ENCODE assay signal across 18 mouse cellular contexts in genomic region chr1:130301828-130302386, GRCm38 (mm10).
DNase-seq lines count a peak whose midpoint lies in the region; ATAC-seq lines count a peak whose summit lies in the region.
"Had no signal": no experiment of that assay in that cellular context is flagged by ENCODE, and none has a peak within 500 bp of the region (broad histone marks: within the 10 kb centered on the region; RNA-seq: fewer than 3 reads in every experiment).

No protein-coding gene starts in this region.

- H3K4me2 ChIP-seq in neural tube, embryonic 11.5 days (ENCODE audit: low read depth): no peak overlapping the region
- H3K4me2 ChIP-seq in forebrain, embryonic 14.5 days (ENCODE audit: low read length): 0 out of 2 replicates have a peak overlapping the region, but pooled peaks have one; percentile 6
- 0 out of 2 replicates have a peak overlapping the region, but pooled peaks have one; percentile 2 for H3K4me2 ChIP-seq in midbrain, embryonic 12.5 days (replicated peaks)
- H3K4me2 ChIP-seq in kidney, embryonic 14.5 days (replicated peaks; ENCODE audit: low read depth, low read length): no peak overlapping the region
- H3K4me2 ChIP-seq: kidney, embryonic 15.5 days; liver, embryonic 11.5 days had no signal

- H3K4me3 ChIP-seq in neural tube, embryonic 11.5 days (ENCODE audit: low read depth, low read length): no peak overlapping the region
- no peak overlapping the region for H3K4me3 ChIP-seq in forebrain, embryonic 14.5 days (ENCODE audit: low read depth, low read length)
- H3K4me3 ChIP-seq in midbrain, embryonic 12.5 days: no peak overlapping the region
- H3K4me3 ChIP-seq in kidney, embryonic 14.5 days (ENCODE audit: low read length): no peak overlapping the region
- H3K4me3 ChIP-seq: erythroblast, embryonic 14.5 days; heart, adult 2 months; kidney, embryonic 15.5 days had no signal

- no peaks in the 10 kb centered on the region for H3K27me3 ChIP-seq in neural tube, embryonic 11.5 days (ENCODE audit: control insufficient read depth, insufficient read depth, low read length)
- H3K27me3 ChIP-seq in forebrain, embryonic 14.5 days (replicated peaks; ENCODE audit: control insufficient read depth, insufficient read depth, low read length): no peaks in the 10 kb centered on the region
- H3K27me3 ChIP-seq in midbrain, embryonic 12.5 days: no peaks in the 10 kb centered on the region
- no peaks in the 10 kb centered on the region for H3K27me3 ChIP-seq in kidney, embryonic 14.5 days (ENCODE audit: control insufficient read depth, insufficient read depth, low read length)
- H3K27me3 ChIP-seq: kidney, embryonic 15.5 days had no signal

- WGBS in neural tube, embryonic 11.5 days: 53% methylated on average over 11 of the region's 11 CpGs
- WGBS in forebrain, embryonic 14.5 days: 25% methylated on average over 11 of the region's 11 CpGs
- WGBS in midbrain, embryonic 12.5 days: 38% methylated on average over 11 of the region's 11 CpGs
- WGBS in kidney, embryonic 14.5 days: 63% methylated on average over 11 of the region's 11 CpGs

- DNase-seq in neural tube, embryonic 11.5 days (ENCODE audit: low spot score): peak; percentile 11
- no peak for DNase-seq in neural tube, embryonic 10.5 days (ENCODE audit: extremely low spot score, low spot score)
- peak; percentile 76 for DNase-seq in forebrain, embryonic 14.5 days (ENCODE audit: low spot score)
- DNase-seq in retina, embryonic 14.5 days (ENCODE audit: low spot score): peak; percentile 47
- DNase-seq in layer of hippocampus, postnatal 25 days (ENCODE audit: extremely low spot score in 1 of 2, low spot score in 1 of 2): no peak
- DNase-seq: adrenal gland, adult 8-10 months; cerebellum, adult 8-10 months; heart, adult 2 months; left cerebral cortex, postnatal 4 days; spleen, adult 18-20 months; thymus, postnatal 25 days had no signal

- no peaks in the 10 kb centered on the region for H3K9me3 ChIP-seq in neural tube, embryonic 11.5 days (ENCODE audit: control insufficient read depth, low read length)
- H3K9me3 ChIP-seq in forebrain, embryonic 14.5 days (replicated peaks; ENCODE audit: control insufficient read depth, low read length): no peaks in the 10 kb centered on the region
- no peaks in the 10 kb centered on the region for H3K9me3 ChIP-seq in midbrain, embryonic 12.5 days
- H3K9me3 ChIP-seq in kidney, embryonic 14.5 days (ENCODE audit: control insufficient read depth, low read length): no peaks in the 10 kb centered on the region
- H3K9me3 ChIP-seq: G1E; kidney, embryonic 15.5 days had no signal

- no peaks in the 10 kb centered on the region for H3K4me1 ChIP-seq in neural tube, embryonic 11.5 days (ENCODE audit: control insufficient read depth, insufficient read depth, low read length)
- H3K4me1 ChIP-seq in forebrain, embryonic 14.5 days (ENCODE audit: control insufficient read depth, insufficient read depth, low read length): peaks cover 7% of the 10 kb centered on the region; the same call in 1 of the 2 replicates
- H3K4me1 ChIP-seq in midbrain, embryonic 12.5 days: peaks cover 15% of the 10 kb centered on the region
- peaks cover 3% of the 10 kb centered on the region; the same call in 1 of the 2 replicates for H3K4me1 ChIP-seq in kidney, embryonic 14.5 days (ENCODE audit: control insufficient read depth, insufficient read depth, low read length)

- H3K27ac ChIP-seq in neural tube, embryonic 11.5 days (ENCODE audit: low read depth, low read length): no peak overlapping the region
- 0 out of 2 replicates have a peak overlapping the region, but pooled peaks have one; percentile 1 for H3K27ac ChIP-seq in forebrain, embryonic 14.5 days (ENCODE audit: low read depth, low read length)
- H3K27ac ChIP-seq in midbrain, embryonic 12.5 days (replicated peaks): peak overlapping the region; percentile 31; the same call in 1 of the 2 replicates
- no peak overlapping the region for H3K27ac ChIP-seq in kidney, embryonic 14.5 days (ENCODE audit: low read depth, low read length)
- H3K27ac ChIP-seq: heart, adult 2 months; kidney, embryonic 15.5 days had no signal

- no peaks in the 10 kb centered on the region for H3K36me3 ChIP-seq in neural tube, embryonic 11.5 days (ENCODE audit: control insufficient read depth, insufficient read depth, low read length)
- H3K36me3 ChIP-seq in forebrain, embryonic 14.5 days (ENCODE audit: control insufficient read depth, insufficient read depth, low read length): no peaks in the 10 kb centered on the region
- no peaks in the 10 kb centered on the region for H3K36me3 ChIP-seq in midbrain, embryonic 12.5 days
- no peaks in the 10 kb centered on the region for H3K36me3 ChIP-seq in kidney, embryonic 14.5 days (ENCODE audit: control insufficient read depth, insufficient read depth, low read length)
- H3K36me3 ChIP-seq: G1E; kidney, embryonic 15.5 days had no signal

- H3K9ac ChIP-seq in neural tube, embryonic 11.5 days (ENCODE audit: low read length): no peak overlapping the region
- H3K9ac ChIP-seq in forebrain, embryonic 14.5 days (ENCODE audit: low read length): no peak overlapping the region
- H3K9ac ChIP-seq in midbrain, embryonic 12.5 days (replicated peaks): no peak overlapping the region
- H3K9ac ChIP-seq in kidney, embryonic 14.5 days (ENCODE audit: low read depth, low read length): no peak overlapping the region
- H3K9ac ChIP-seq: kidney, embryonic 15.5 days had no signal

- no peak for ATAC-seq in neural tube, embryonic 11.5 days (ENCODE audit: insufficient read depth, low FRiP score, low TSS enrichment)
- peak; percentile 77 for ATAC-seq in forebrain, embryonic 14.5 days
- peak; percentile 51 for ATAC-seq in midbrain, embryonic 12.5 days (ENCODE audit: low FRiP score, low read depth)
- ATAC-seq in kidney, embryonic 14.5 days (ENCODE audit: low FRiP score, low TSS enrichment): no peak
- ATAC-seq: inflammation-experienced regulatory T-cells, adult 6 months had no signal

Comparison
In these comparisons a context has a peak if more than half of its experiments do, and no peak if none do; other contexts are left out.
1. DNase-seq: peak in neural tube, embryonic 11.5 days (single experiment), forebrain, embryonic 14.5 days (single experiment) and retina, embryonic 14.5 days (single experiment); none in neural tube, embryonic 10.5 days (single experiment) and layer of hippocampus, postnatal 25 days (0 of 2).
2. ATAC-seq: peak in forebrain, embryonic 14.5 days (single experiment) and midbrain, embryonic 12.5 days (single experiment); none in neural tube, embryonic 11.5 days (single experiment) and kidney, embryonic 14.5 days (single experiment).
3. H3K27ac ChIP-seq: peak in forebrain, embryonic 14.5 days (single experiment) and midbrain, embryonic 12.5 days (single experiment); none in neural tube, embryonic 11.5 days (single experiment) and kidney, embryonic 14.5 days (single experiment).
4. H3K4me2 ChIP-seq: peak in forebrain, embryonic 14.5 days (single experiment) and midbrain, embryonic 12.5 days (single experiment); none in neural tube, embryonic 11.5 days (single experiment) and kidney, embryonic 14.5 days (single experiment).